Mouse (Mus musculus) lung, adult 18-20 months (tissue): ENCODE data around the gene Prpf19.

ENCODE experiments used
- DNase-seq, 2 experiments: peaks; one replicate each; pipeline ENCODE4 v3.0.0; 2022; ENCODE audit warnings: mixed read lengths in 2 of 2

The Prpf19 gene

DNA sequence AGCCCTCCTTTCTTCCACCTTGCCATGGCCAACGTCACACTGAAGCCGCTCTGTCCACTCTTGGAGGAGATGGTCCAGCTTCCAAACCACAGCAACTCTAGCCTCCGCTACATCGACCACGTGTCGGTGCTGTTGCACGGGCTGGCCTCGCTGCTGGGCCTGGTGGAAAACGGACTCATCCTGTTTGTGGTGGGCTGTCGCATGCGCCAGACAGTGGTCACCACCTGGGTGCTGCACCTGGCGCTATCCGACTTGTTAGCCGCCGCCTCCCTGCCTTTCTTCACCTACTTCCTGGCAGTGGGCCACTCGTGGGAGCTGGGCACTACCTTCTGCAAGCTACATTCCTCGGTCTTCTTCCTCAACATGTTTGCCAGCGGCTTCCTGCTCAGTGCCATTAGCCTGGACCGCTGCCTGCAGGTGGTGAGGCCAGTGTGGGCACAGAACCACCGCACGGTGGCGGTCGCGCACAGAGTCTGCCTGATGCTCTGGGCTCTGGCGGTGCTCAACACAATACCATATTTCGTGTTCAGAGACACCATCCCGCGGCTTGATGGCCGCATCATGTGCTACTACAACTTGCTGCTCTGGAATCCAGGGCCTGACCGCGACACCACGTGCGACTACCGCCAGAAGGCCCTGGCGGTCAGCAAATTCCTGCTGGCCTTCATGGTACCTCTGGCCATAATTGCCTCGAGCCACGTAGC is 45.2 kb downstream of the Prpf19 start:
- DNase-seq = peak; percentile 74 to 79

DNA sequence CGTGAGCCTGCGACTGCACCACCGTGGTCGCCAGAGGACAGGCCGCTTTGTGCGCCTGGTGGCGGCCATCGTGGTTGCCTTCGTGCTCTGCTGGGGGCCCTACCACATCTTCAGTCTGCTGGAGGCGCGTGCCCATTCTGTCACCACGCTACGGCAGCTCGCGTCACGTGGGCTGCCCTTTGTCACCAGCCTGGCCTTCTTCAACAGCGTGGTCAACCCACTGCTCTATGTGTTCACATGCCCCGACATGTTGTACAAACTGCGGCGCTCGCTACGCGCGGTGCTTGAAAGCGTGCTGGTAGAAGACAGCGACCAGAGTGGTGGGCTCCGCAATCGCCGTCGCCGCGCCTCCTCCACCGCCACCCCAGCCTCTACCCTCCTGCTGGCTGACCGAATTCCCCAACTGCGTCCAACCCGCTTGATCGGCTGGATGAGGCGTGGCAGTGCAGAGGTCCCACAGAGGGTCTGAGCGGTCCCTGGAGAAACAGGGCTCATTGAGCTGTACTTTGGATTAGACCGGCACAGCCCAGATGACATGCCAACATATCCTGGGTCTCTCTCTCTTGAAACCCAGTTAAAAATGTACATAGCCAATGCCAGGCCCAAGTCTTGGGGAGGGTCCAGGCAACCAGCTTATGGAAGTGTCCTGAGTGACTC is 45.9 kb downstream of the Prpf19 start:
- no peak for DNase-seq

DNA sequence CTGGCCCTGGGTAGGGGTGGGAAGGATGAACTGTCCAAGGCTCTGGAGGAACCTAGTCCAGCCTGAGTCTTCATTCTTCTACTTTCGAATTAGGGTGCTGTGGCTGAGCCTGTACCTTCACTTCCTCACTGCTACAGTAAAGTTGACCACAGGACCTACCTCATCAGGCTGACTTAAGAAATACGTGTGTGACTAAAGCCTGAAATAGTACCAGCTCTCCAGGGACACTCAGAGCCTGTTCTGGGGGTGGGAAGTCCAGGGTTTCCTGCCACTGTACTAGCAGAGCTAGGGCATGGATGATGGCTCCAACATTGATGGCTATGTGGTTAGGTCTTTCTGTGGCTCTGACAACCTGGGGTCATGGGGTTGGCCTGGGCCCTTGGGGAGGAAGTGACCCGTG is 48.9 kb downstream of the Prpf19 start:
- no peak for DNase-seq

DNA sequence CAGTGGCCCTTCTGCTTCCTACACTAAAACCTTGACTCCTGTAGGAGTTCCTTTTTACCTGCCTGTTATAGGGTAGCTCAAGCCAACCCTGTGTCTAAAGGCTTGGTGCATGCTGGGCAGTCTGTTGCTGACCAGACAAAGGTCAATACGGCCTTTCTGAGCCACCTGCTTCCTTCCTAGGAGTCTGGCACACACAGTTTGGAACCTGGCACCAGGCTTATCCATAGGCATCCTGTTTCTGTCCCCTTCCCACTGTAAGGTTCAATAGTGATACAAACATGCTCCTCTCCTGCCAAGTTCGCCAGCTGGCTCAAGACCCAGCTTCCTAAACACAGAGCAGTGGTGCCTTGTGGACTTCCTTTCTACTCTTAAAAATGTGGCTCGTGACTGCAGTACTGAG is 51.5 kb downstream of the Prpf19 start:
- no peak for DNase-seq

DNA sequence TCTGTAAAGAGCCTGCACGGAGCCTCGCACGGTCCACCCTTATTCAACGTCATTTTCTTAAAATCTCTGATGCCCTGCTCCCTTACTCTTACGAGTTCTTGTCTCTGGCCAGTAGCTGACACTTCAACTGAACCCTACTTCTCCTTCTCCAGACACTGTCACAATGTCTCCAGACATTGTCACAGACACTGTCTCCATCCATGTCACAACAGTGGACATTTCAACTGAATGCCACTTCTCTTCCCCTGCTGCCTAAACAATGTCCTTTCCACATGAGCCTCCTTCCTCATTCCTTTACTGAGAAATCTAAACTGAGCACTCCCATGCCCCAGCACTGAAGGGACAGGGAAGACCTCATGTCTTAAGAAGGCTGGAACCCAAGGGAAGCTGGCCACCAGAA is 52.2 kb downstream of the Prpf19 start:
- DNase-seq = no peak

DNA sequence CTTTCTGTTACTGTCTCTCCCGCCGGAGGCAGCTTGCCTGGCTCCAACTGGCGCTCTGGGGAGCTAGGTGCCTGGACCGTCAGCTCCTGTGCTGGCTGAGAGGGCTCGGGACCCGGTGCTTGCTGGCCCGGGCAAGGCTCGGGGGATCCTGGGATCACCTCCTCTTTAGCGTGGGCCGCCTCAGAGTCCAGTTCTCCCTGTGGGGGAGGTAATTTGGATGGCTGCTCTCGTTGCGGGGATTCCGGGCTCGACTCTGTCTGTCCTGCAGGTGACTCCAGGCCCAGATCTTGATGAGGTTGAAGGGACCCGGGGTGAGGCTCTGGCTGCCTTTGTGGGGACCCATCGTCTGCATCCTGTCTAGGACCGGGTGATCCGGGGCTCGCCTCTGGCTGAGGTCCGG is 53.4 kb downstream of the Prpf19 start:
- no peak for DNase-seq

DNA sequence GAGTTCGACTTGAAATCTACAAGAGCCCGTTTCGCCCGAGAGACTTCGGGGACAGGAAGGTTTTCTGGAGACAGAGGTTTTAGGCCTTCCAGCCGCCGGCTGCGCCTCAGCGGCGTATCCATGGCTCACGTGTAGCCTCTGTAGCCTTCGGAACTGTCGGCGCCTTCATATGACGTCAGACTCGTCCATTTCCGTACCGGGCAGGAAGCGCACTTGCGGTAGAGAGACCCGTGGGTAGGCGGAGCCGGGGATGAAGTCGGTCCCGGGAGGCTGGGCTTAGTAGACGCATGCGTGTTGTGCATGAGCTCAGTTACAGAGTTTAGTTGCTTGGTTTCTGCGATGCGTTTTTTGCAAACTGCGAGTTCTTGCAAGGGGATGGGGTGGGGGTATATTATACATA is 54.1 kb downstream of the Prpf19 start, which contains the start of gene Ccdc86:
Gene Ccdc86, minus strand, starts transcription at position 155 of the 400 bp plus-strand sequence.
- DNase-seq = peak; percentile 96 to 97

DNA sequence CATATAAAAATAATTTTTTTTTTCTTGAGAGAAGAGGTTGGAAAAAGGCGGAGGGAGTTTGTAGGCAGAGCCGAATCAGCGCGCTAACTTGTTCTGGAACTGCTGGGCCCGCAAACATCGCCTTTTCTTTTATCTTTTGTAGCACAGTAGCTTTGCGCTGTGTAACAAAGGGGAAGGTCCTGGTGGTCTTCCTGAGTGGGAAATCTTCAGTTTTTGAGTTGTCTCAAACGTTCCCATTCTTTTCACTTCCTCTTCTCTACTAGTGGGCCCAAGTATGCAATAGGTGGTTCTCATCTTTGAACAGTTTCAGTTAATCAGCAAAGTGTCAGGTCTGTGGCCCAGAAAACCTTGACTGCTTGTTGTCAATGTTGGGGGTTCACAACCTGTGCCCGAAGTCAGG is 54.5 kb downstream of the Prpf19 start:
- no peak for DNase-seq

DNA sequence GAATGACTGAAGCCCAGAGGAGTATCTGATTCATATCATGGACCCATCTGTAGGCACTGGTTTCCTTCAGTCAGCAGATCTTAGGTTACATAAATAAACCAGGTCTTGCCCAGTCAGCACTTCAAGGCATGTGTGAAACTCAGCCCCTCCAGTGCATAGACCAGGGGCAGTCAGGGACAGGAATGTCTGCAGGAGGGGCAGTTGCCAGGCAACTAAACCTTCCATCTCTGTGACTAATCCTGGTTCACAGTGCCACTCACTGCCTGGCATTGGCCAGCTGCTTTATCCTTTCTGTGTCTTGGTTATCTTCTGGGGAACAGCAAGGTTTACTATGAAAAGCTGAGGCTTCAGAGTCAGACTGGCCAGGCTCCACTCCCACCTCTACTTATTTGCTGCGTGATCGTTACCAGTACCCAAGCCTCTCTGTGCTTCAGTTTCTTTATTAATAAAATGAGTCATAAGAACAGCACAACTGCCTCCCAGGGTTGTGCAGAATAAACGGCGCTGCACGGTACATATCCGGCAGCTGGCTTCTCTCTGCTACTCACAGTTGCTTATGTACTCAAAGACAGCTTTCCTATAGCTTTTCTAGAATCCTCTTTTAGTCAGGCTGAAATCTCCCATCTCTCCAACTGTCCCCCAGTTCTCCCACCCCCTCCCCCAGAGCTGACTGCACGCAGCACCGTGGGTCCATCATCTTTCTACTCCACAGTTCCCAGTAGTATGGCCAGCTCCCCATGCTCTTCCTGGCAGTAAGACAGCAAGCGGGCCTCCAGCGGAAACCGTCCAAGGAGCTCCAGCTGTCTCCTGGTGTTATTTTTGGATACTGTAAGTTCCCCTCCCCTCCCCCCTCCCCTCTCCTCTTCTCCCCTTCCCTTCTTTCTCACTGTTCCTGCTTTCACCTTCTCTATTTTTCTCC is 57.2 kb downstream of the Prpf19 start:
- no peak for DNase-seq
